ENCODE assay signal across 8 mouse cellular contexts in the genomic region with DNA sequence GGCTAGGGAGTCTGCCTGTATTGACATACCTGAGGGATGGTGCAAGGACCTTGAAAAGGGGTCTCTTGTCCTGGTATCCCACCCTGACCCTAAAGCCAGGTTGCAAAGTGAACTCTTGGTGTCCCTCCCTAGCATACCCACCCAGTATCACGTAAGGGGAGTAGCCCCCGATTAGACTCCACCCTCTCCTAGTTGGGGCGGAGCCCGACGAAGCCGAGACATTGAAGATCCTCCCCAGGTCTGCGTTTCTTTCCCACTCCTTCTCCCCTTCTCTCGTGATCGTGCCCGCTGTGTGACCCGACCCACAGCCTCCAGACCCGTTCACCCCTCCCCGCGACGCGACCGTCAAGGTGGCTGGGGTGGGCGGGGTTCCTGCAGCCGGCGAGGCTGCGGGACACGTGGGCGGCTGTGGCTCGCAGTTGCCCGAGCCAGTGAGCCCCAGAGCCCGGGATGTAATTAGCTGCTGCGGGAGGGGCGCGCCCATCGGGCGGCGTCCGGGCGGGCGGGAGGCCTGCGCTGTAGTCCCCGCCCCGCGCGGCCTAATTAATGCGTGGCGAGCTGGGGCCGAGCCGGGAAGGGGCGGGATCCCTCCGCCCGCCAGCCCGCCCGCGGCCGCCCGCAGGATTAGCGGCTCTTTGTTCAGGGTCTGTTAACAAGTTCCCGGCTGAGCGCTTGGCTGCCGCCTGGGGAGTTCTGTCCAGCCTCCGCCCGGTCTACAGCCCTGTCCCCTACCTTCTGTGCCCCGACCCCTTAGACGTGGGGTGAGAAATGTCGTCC. TPM values are rescaled to one million over a fixed set of nuclear protein-coding genes. Genes with fewer than 3 reads are reported as not detected.
DNase-seq lines count a peak whose midpoint lies in the region; ATAC-seq and TF ChIP-seq lines count a peak whose summit lies in the region.

No protein-coding gene starts in this region.

- H3K4me2 ChIP-seq in kidney, embryonic 16.5 days (replicated peaks; ENCODE audit: low read depth, low read length): peak overlapping the region; percentile 91

- no peaks in the 10 kb centered on the region for H3K79me2 ChIP-seq in heart, adult 2 months (replicated peaks; ENCODE audit: control insufficient read depth, insufficient read depth, low read length)

- no peak overlapping the region for H3K27ac ChIP-seq in heart, adult 2 months
- H3K27ac ChIP-seq in kidney, embryonic 16.5 days (ENCODE audit: low read length): no peak overlapping the region

- H3K27me3 ChIP-seq in heart, adult 2 months (ENCODE audit: control insufficient read depth, insufficient read depth, low read length): no peaks in the 10 kb centered on the region
- H3K27me3 ChIP-seq in kidney, embryonic 16.5 days (ENCODE audit: insufficient read depth, low read length): peaks cover 65% of the 10 kb centered on the region

- H3K4me1 ChIP-seq in heart, adult 2 months (ENCODE audit: control insufficient read depth, insufficient read depth, low read length): peaks cover 2% of the 10 kb centered on the region; the same call in 1 of the 2 replicates
- no peaks in the 10 kb centered on the region for H3K4me1 ChIP-seq in kidney, embryonic 16.5 days (ENCODE audit: insufficient read depth, low read length)

- TF ChIP-seq EP300 in heart, adult 2 months (IDR thresholded peaks at IDR 0.05; ENCODE audit: insufficient read depth, low read depth, low read length): no peak

- H3K9me3 ChIP-seq in kidney, embryonic 16.5 days (ENCODE audit: low read length): no peaks in the 10 kb centered on the region

- TF ChIP-seq POLR2A in heart, adult 2 months (IDR thresholded peaks at IDR 0.05; ENCODE audit: insufficient read depth, low read depth, low read length): no peak

- H3K4me3 ChIP-seq in heart, adult 2 months: peak overlapping the region; percentile 43
- H3K4me3 ChIP-seq in kidney, embryonic 16.5 days (ENCODE audit: low read length): peak overlapping the region; percentile 57

- H3K36me3 ChIP-seq in heart, adult 2 months (ENCODE audit: control insufficient read depth, insufficient read depth, low read length): no peaks in the 10 kb centered on the region
- H3K36me3 ChIP-seq in kidney, embryonic 16.5 days (ENCODE audit: insufficient read depth, low read length): no peaks in the 10 kb centered on the region

- intact Hi-C loops in heart, adult 2 months (cut with DNase I): no loop called here

- peak; percentile 57 for ATAC-seq in kidney, embryonic 16.5 days (ENCODE audit: low FRiP score, low TSS enrichment)

- 1% methylated on average over 61 of the region's 61 CpGs for WGBS in heart, adult 2 months
- under 1% methylated on average over 45 of the region's 61 CpGs for WGBS in kidney, embryonic 16.5 days

- H3K9ac ChIP-seq in heart, adult 2 months (ENCODE audit: low read depth, low read length): peak overlapping the region; percentile 42
- H3K9ac ChIP-seq in kidney, embryonic 16.5 days (replicated peaks; ENCODE audit: low read length): peak overlapping the region; percentile 61

- peak; percentile 17 for DNase-seq in ovary, adult 18-20 months (ENCODE audit: low spot score)
- DNase-seq in ovary, postnatal 14 days (ENCODE audit: low spot score): no peak
- peak; percentile 46 for DNase-seq in brain, embryonic 18.5 days (ENCODE audit: low read depth, low spot score)
- peak; percentile 46 to 59 for DNase-seq in heart, adult 2 months
- DNase-seq in lung, postnatal 10 days: peak; percentile 34
- DNase-seq in retina, postnatal 7 days (ENCODE audit: low read depth, low spot score): peak; percentile 80
- no peak for DNase-seq in thymus, postnatal 10 days (ENCODE audit: low spot score in 2 of 2)

- TF ChIP-seq CTCF in heart, adult 2 months (IDR thresholded peaks at IDR 0.05): no peak

RNA-seq across cellular contexts. Expression of a gene that starts 6.7 kb away (rescaled TPM):
- total RNA-seq in heart, adult 2 months (2021): under 1 TPM; 0.57 to 0.73 TPM
- polyA plus RNA-seq in heart, adult 2 months (2012; rRNA removed): 0.91 and 1.2 TPM in 2 replicates
- polyA plus RNA-seq in kidney, embryonic 16.5 days (2015; fragmentation: Nextera tagmentation; extraction: Ambion mirVana): 2.6 and 2.7 TPM in 2 replicates

Comparison
In these comparisons a context has a peak if more than half of its experiments do, and no peak if none do; other contexts are left out.
1. DNase-seq: peak in ovary, adult 18-20 months (single experiment), brain, embryonic 18.5 days (single experiment), heart, adult 2 months (2 of 2), lung, postnatal 10 days (single experiment) and retina, postnatal 7 days (single experiment); none in ovary, postnatal 14 days (single experiment) and thymus, postnatal 10 days (0 of 2).